Mouse (Mus musculus) hindbrain, postnatal 0 days (tissue): ENCODE data around the gene Rpn1. TPM values are rescaled to one million over a fixed set of nuclear protein-coding genes. Genes with fewer than 3 reads are reported as not detected.

Experiments used
- ATAC-seq: fragments of 200-750 bp; cut with Nextera tagmentation; 2 replicates; pipeline ENCODE4 v1.8.0; 2017; ENCODE audit warnings: mild to moderate bottlenecking, moderate TSS enrichment, moderate library complexity
- DNase-seq: peaks from one replicate; pipeline ENCODE4 v3.0.0-alpha.2; 2015; ENCODE audit warnings: low spot score
- H3K27ac ChIP-seq: fragments of 300-500 bp; sonication (generic); 2 replicates; pipeline ENCODE4 v1.5.1; 2014; ENCODE audit warnings: mild to moderate bottlenecking
- H3K27me3 ChIP-seq: fragments of 300-500 bp; sonication (generic); 2 replicates; pipeline ENCODE4 v1.6.1; 2014; ENCODE audit warnings: low read length, mixed read lengths; ENCODE audit not compliant: insufficient read depth
- H3K36me3 ChIP-seq: fragments of 300-500 bp; sonication (generic); 2 replicates; pipeline ENCODE4 v1.6.1; 2014; ENCODE audit warnings: low read length, mixed read lengths; ENCODE audit not compliant: insufficient read depth
- H3K4me1 ChIP-seq: fragments of 300-500 bp; sonication (generic); 2 replicates; pipeline ENCODE4 v1.6.1; 2014; ENCODE audit warnings: antibody characterized with exemption, low read length, mixed read lengths; ENCODE audit not compliant: insufficient read depth
- H3K4me2 ChIP-seq: fragments of 300-500 bp; sonication (generic); 2 replicates; pipeline ENCODE4 v1.6.1; 2014; ENCODE audit warnings: low read depth, mild to moderate bottlenecking, low read length, moderate library complexity, mixed read lengths
- H3K4me3 ChIP-seq: fragments of 300-500 bp; sonication (generic); 2 replicates; pipeline ENCODE4 v1.5.1; 2014; ENCODE audit warnings: low read length
- H3K9ac ChIP-seq: fragments of 300-500 bp; sonication (generic); replicated peaks from 2 replicates; pipeline ENCODE4 v1.6.1; 2014; ENCODE audit warnings: mild to moderate bottlenecking, low read length, moderate library complexity, mixed read lengths
- H3K9me3 ChIP-seq: fragments of 300-500 bp; sonication (generic); 2 replicates; pipeline ENCODE4 v1.6.1; 2016; ENCODE audit warnings: low read length, mixed read lengths
- CTCF ChIP-seq: IDR thresholded peaks from 2 replicates; pipeline ENCODE4 v1.5.1; 2016; ENCODE audit warnings: antibody characterized with exemption, control low read depth, low read depth
- WGBS: fragments of 180-500 bp; shearing (Covaris S2); extraction: QIAGEN DNeasy Blood & Tissue Kit; methylation state at CpG from one replicate; pipeline ENCODE4 v1.1.7; 2014; 5-methylcytosine and 5-hydroxymethylcytosine counted together
- polyA plus RNA-seq: library from polyadenylated mRNA; unstranded; fragments of >200 nt; fragmentation: Nextera tagmentation; extraction: Ambion mirVana; gene quantifications from 2 replicates; pipeline ENCODE4 v1.2.1, GENCODE M21; 2015
- total RNA-seq: library from RNA; depleted of rRNA; stranded (reverse); fragments of >200 nt; gene quantifications from 2 replicates; pipeline ENCODE4 v1.2.3, GENCODE M21; 2014

The Rpn1 gene
- total and polyA plus RNA-seq, 2 experiments from 2014 or later, result 225 to 242 TPM

- peak within 1 kb of the TSS; percentile 97 for H3K9ac ChIP-seq
- H3K9me3 ChIP-seq, result no peaks in the 10 kb centered on the region
- DNase-seq (peak; percentile 98), ATAC-seq (peak; percentile 99)
- TF ChIP-seq CTCF, result no peak
- H3K27me3 ChIP-seq, result peaks cover 10% of the 10 kb centered on the region; the same call in 1 of the 2 replicates
- no peaks in the 10 kb centered on the region for H3K36me3 ChIP-seq
- H3K4me3 ChIP-seq, result peak within 1 kb of the TSS; percentile 97
- H3K4me1 ChIP-seq, result peaks cover 5% of the 10 kb centered on the region
- H3K4me2 ChIP-seq, result peak within 1 kb of the TSS; percentile 94
- 1% methylated on average over 73 of the region's 82 CpGs for WGBS
- peak within 1 kb of the TSS; percentile 93 for H3K27ac ChIP-seq
Observed at GRCm38 (mm10) chr6:88044577-88045405, 39.5 kb upstream of the Rpn1 start, which contains the start of gene Rab7. Gene Rab7 (minus strand): TSS chr6:88045270.

- no peak for TF ChIP-seq CTCF
- no peak for DNase-seq
- H3K4me2 ChIP-seq, result peak overlapping the region; percentile 35; the same call in 1 of the 2 replicates
- no peaks in the 10 kb centered on the region for H3K36me3 ChIP-seq
- peak overlapping the region; percentile 97; the same call in 1 of the 2 replicates for H3K9ac ChIP-seq
- H3K4me3 ChIP-seq, result peak overlapping the region; percentile 97
- ATAC-seq, result no peak
- peaks cover 5% of the 10 kb centered on the region for H3K4me1 ChIP-seq
- peak overlapping the region; percentile 93; the same call in 1 of the 2 replicates for H3K27ac ChIP-seq
- H3K9me3 ChIP-seq, result no peaks in the 10 kb centered on the region
- 27% methylated on average over 3 of the region's 3 CpGs for WGBS
- H3K27me3 ChIP-seq, result peaks cover 10% of the 10 kb centered on the region; the same call in 1 of the 2 replicates
Observed at GRCm38 (mm10) chr6:88045406-88045766, 38.9 kb upstream of the Rpn1 start.

GRCm38 (mm10) chr6:88047853-88048252 is 36.4 kb upstream of the Rpn1 start:
- Histone ChIP-seq H3K9ac (no peak overlapping the region), H3K4me1 (peaks cover 5% of the 10 kb centered on the region), H3K36me3 (no peaks in the 10 kb centered on the region), H3K9me3 (no peaks in the 10 kb centered on the region), H3K4me3 (no peak overlapping the region), H3K27me3 (peaks cover 10% of the 10 kb centered on the region; the same call in 1 of the 2 replicates), H3K4me2 (no peak overlapping the region), H3K27ac (no peak overlapping the region)
- ATAC-seq (no peak), DNase-seq (no peak)
- WGBS, result 78% methylated on average over 5 of the region's 5 CpGs
- no peak for TF ChIP-seq CTCF

DNA sequence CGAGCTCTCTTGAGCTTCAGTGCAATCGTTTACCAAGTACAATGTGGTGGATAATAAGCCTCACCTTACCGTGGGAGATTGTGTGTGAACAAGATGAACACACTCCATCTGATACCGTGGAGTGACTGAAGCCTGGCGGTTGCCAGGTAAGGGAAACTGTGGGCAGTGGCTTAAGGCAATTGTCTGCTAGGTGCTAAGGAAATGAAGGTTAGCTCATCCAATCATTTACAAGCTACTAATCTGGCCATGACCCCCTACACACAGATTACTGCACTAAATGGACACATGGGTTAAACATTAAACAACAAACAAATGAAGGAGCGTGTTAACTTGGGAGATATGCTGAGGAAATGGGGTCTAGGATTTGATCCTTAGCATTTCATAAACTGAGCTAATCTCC is 35.3 kb upstream of the Rpn1 start:
- Histone ChIP-seq H3K9ac (no peak overlapping the region), H3K4me2 (no peak overlapping the region), H3K27ac (no peak overlapping the region), H3K4me3 (no peak overlapping the region), H3K36me3 (no peaks in the 10 kb centered on the region), H3K27me3 (peaks cover 10% of the 10 kb centered on the region; the same call in 1 of the 2 replicates), H3K4me1 (peaks cover 3% of the 10 kb centered on the region), H3K9me3 (no peaks in the 10 kb centered on the region)
- ATAC-seq (no peak), DNase-seq (no peak)
- 77% methylated on average over 6 of the region's 6 CpGs for WGBS
- no peak for TF ChIP-seq CTCF

DNA sequence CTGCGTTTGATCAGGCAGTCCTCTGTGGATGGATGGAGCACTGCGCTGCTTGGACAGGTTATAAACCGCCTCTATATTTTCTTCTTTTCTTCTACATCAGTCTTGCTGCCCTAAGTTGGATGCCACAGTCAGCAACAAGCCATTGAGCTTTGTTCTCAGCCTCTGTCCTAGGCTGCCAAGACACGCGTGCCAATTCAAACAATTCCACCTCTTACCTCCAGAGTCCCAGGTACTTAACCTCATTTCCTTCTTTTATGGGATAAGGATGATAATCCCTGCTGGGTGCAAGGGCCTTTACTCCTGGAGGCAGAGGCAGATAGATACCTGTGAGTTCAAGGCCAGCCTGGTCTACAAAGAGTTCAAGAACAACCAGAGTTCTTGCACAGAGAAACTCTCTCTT is 33.1 kb upstream of the Rpn1 start:
- no peak overlapping the region for H3K27ac ChIP-seq
- peaks cover 10% of the 10 kb centered on the region; the same call in 1 of the 2 replicates for H3K27me3 ChIP-seq
- no peak for DNase-seq
- no peaks in the 10 kb centered on the region for H3K4me1 ChIP-seq
- 88% methylated on average over 5 of the region's 5 CpGs for WGBS
- no peak overlapping the region for H3K4me2 ChIP-seq
- no peak overlapping the region for H3K9ac ChIP-seq
- TF ChIP-seq CTCF, result no peak
- no peaks in the 10 kb centered on the region for H3K9me3 ChIP-seq
- no peaks in the 10 kb centered on the region for H3K36me3 ChIP-seq
- no peak for ATAC-seq
- no peak overlapping the region for H3K4me3 ChIP-seq

DNA sequence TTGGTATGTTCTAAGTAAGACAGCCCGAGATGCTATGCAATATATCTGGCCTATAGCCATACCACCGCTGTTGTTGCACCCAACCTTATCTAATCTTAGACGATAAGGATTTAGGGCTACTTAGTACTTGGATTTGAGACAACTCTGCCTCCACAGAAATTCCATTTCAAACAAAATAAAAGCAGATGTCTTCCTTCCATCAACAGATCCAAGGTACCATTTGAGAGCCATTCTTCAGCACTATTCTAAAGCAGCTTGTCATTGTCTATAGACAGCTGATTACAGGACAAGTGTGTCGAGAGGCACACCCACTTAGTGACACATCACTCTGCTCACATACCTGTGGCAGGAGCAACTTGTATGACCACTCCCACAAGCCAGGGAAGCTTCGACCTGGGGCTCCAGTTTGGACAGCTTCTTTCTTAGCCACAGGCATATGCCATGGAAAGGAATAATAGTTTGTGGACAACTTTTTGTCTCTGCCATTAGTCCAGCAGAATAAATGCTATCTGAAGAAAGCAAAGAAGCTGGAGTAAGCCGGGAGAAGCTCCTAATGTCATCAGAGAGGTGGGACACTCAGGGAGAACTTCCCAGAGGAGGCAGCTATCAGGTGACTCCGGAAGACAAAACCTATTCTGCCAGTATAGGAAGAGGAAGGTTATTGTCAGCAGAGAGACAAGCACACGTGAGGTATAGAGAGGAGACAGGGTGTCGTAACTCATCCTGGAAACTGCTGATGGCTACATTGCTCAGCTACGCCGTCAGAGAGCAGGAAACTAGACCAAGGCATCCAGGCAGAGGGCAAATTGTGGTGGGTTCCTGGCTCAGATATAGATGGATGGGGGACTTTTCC is 30.8 kb upstream of the Rpn1 start:
- Histone ChIP-seq H3K9me3 (no peaks in the 10 kb centered on the region), H3K4me3 (no peak overlapping the region), H3K27me3 (peaks cover 4% of the 10 kb centered on the region; the same call in 1 of the 2 replicates), H3K4me2 (no peak overlapping the region), H3K36me3 (no peaks in the 10 kb centered on the region), H3K4me1 (no peaks in the 10 kb centered on the region), H3K9ac (no peak overlapping the region), H3K27ac (no peak overlapping the region)
- no peak for ATAC-seq
- no peak for DNase-seq
- WGBS, result 74% methylated on average over 11 of the region's 11 CpGs
- TF ChIP-seq CTCF, result no peak
